Mouse (Mus musculus) hindbrain, embryonic 13.5 days (tissue): ENCODE measurements at regions not wholly inside any gene's neighbourhood (a gene's known extent, or its start where the extent isn't known, plus 50 kb on each side); places are given as distances from the start of the nearest gene placed in this dataset.
"Not testable (repeated sequence)": the region's sequence is repeated elsewhere in the genome, so short reads cannot be mapped to it uniquely, and the experiment has no call there.

Experiments
- ATAC-seq: fragments of 200-750 bp; cut with Nextera tagmentation; 2 replicates; pipeline ENCODE4 v1.8.0; 2017; ENCODE audit warnings: moderate TSS enrichment; ENCODE audit not compliant: low FRiP score
- H3K27ac ChIP-seq: fragments of 300-500 bp; sonication (generic); 2 replicates; pipeline ENCODE4 v1.5.1; 2015; ENCODE audit warnings: inconsistent platforms, mild to moderate bottlenecking, moderate library complexity
- H3K27me3 ChIP-seq: fragments of 300-500 bp; sonication (generic); 2 replicates; pipeline ENCODE4 v1.6.1; 2015; ENCODE audit warnings: mild to moderate bottlenecking, inconsistent platforms
- H3K36me3 ChIP-seq: fragments of 300-500 bp; sonication (generic); 2 replicates; pipeline ENCODE4 v1.6.1; 2015; ENCODE audit warnings: mild to moderate bottlenecking, inconsistent platforms
- H3K4me1 ChIP-seq: fragments of 300-500 bp; sonication (generic); replicated peaks from 2 replicates; pipeline ENCODE4 v1.6.1; 2015; ENCODE audit warnings: inconsistent platforms
- H3K4me2 ChIP-seq: fragments of 300-500 bp; sonication (generic); 2 replicates; pipeline ENCODE4 v1.6.1; 2015; ENCODE audit warnings: inconsistent platforms, mild to moderate bottlenecking, moderate library complexity
- H3K4me3 ChIP-seq: fragments of 300-500 bp; sonication (generic); 2 replicates; pipeline ENCODE4 v1.5.1; 2015; ENCODE audit warnings: mild to moderate bottlenecking, inconsistent platforms
- H3K9ac ChIP-seq: fragments of 300-500 bp; sonication (generic); 2 replicates; pipeline ENCODE4 v1.6.1; 2015; ENCODE audit warnings: mild to moderate bottlenecking, inconsistent platforms
- H3K9me3 ChIP-seq: fragments of 300-500 bp; sonication (generic); 2 replicates; pipeline ENCODE4 v1.6.1; 2016; ENCODE audit warnings: inconsistent platforms
- WGBS: fragments of 180-500 bp; shearing (Covaris S2); methylation state at CpG from one replicate; pipeline ENCODE4 v1.1.7; 2015; 5-methylcytosine and 5-hydroxymethylcytosine counted together

DNA sequence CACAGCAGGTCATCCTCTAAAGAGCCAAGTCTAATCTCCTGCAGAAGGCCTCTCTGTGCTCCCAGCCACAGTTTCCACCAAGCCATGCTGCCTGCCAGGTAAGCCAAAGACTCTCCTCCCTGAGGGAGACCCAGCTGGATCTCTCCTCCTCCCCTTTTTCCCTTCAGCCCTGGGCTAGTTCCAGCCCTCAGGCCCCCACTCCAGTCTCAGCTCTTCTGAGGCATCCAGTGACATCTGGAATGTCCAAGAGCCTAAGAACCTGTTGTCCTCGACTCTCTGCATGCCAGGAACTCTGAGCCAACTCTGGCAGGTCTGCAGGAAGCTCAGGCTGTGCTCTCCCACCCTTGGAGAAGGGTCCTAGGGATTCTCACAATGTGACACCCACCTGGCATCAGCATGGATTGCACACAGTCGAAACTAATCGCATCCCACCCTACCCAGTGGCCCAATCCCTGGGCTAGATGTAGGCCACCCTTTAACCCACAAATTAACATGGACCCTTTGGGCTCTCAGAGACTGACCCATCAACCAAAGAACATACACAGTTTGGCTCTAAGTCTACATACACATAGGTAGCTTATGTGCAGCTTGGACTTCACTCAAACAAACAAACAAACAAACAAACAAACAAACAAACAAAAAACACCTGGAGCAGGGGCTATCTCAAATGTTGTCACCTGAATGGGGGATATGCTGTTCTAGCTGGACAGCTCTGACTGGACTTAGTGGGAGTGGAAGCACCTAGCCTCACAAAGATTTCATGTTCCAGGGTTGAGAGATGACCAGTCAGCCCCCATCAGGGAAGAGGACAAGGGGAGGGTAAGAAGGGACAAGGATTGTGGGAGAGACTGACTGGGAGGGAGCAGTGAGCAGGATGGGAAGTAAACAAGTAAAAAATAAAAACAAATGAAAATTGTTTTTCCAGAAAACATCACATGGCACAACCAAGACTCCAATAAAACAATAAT is 57.9 kb upstream of the Zfp709 start:
- not testable (repeated sequence) for H3K27ac ChIP-seq

GRCm38 (mm10) chr8:71822749-71823148 is 59.1 kb upstream of the Zfp709 start:
- ATAC-seq, H3K27me3 ChIP-seq, H3K36me3 ChIP-seq, H3K9me3 ChIP-seq, H3K4me1 ChIP-seq, H3K27ac ChIP-seq, H3K9ac ChIP-seq, H3K4me3 ChIP-seq, H3K4me2 ChIP-seq: not testable (repeated sequence)
- 56% methylated on average over 1 of the region's 1 CpGs for WGBS

More for the DNA sequence above, 57.9 kb upstream of the Zfp709 start:
- H3K27me3 ChIP-seq, H3K9ac ChIP-seq, H3K4me3 ChIP-seq, H3K9me3 ChIP-seq, H3K4me1 ChIP-seq, H3K36me3 ChIP-seq, H3K4me2 ChIP-seq: not testable (repeated sequence)
- peak; percentile 76 for ATAC-seq
- WGBS, result 73% methylated on average over 3 of the region's 3 CpGs

DNA sequence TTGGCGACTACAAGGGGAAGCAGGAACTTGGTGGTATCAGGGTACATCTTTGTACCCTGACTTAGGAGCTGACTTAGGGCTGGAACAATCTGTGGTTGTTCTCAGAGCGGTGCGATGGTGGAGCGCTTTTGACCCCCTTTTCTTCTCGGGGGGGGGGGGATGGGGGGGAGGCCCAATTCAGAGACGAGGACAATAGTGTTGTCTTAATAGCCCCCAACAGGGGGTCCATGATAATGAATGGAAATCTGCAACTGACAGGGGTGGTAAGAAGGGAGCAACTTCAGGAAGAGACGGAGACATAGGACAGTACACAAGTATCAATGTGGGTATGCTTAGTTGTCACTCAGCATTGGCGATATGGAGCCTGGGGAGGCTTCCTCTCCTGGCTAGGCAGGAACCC is 61.9 kb upstream of the Zfp709 start:
- not testable (repeated sequence) for H3K36me3 ChIP-seq, H3K4me1 ChIP-seq, H3K4me3 ChIP-seq, H3K4me2 ChIP-seq, H3K9me3 ChIP-seq, H3K27ac ChIP-seq, H3K9ac ChIP-seq, H3K27me3 ChIP-seq
- peak; percentile 54 for ATAC-seq
- 84% methylated on average over 8 of the region's 8 CpGs for WGBS

GRCm38 (mm10) chr8:71819381-71819780 is 62.4 kb upstream of the Zfp709 start:
- not testable (repeated sequence) for H3K4me3 ChIP-seq, H3K27ac ChIP-seq, H3K4me2 ChIP-seq, H3K9me3 ChIP-seq, H3K27me3 ChIP-seq, H3K4me1 ChIP-seq, H3K9ac ChIP-seq, H3K36me3 ChIP-seq
- 91% methylated on average over 9 of the region's 9 CpGs for WGBS
- peak; percentile 77 for ATAC-seq

DNA sequence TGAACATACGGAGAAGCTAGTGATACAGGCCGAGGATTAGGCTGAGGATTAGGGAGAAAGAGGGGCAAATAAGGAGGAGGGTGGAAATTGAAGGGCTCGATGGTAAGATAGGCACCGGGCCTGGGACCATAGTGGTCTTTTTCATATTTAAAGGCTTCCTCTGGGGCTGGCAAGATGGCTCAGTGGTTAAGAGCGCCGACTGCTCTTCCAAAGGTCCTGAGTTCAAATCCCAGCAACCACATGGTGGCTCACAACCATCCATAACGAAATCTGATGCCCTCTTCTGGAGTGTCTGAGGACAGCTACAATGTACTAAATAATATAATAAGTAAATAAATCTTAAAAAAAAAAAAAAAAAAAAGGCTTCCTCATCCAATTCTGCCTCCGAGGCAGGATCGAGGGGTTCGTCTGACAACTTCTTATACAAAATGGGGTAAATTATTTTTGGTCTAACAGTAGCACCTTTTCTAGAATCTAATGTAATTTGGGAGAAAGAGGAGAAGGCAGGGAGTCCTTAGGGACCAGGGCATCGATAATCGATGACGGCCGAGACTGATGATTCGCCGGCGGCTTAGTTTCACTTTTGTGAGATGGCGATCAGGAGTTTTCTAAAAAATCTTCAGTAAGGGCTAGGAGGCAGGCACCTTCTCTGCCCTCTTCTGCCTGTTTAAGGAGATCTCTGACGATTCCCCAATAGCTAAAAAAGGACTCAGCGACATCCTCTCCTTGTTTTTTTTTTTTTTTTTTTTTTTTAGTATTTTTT is 65.4 kb upstream of the Zfp709 start:
- not testable (repeated sequence) for H3K9ac ChIP-seq, H3K27ac ChIP-seq, H3K36me3 ChIP-seq, H3K4me2 ChIP-seq, H3K9me3 ChIP-seq, ATAC-seq, H3K4me1 ChIP-seq, H3K4me3 ChIP-seq, H3K27me3 ChIP-seq
- 91% methylated on average over 20 of the region's 20 CpGs for WGBS

DNA sequence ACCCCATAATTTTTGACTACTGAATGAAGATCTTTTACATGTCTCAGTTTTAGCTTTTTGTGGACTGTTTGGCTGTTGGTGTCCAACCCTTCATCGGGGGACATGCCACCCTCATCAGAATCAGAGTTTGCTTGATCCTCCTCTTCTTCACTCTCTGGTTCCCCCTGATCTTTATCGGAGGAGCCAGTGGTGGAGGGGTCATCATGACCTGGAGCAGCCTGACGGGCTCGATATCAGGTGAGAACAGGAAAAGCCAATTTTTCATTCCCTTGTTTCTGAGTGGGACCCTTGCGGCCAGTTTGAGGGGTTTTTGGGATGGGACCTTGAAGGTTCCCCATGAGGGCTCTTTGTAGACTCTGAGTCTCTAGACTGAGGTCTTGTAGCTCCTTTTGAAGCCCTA is 66.0 kb upstream of the Zfp709 start:
- not testable (repeated sequence) for H3K4me1 ChIP-seq, H3K4me2 ChIP-seq, H3K9me3 ChIP-seq, H3K27me3 ChIP-seq, ATAC-seq, H3K36me3 ChIP-seq, H3K4me3 ChIP-seq, H3K9ac ChIP-seq, H3K27ac ChIP-seq
- 97% methylated on average over 5 of the region's 5 CpGs for WGBS

- ATAC-seq, H3K27me3 ChIP-seq, H3K9me3 ChIP-seq, H3K9ac ChIP-seq, H3K4me2 ChIP-seq, H3K4me3 ChIP-seq, H3K4me1 ChIP-seq, H3K36me3 ChIP-seq, H3K27ac ChIP-seq: not testable (repeated sequence)
- 93% methylated on average over 14 of the region's 14 CpGs for WGBS
These were observed 66.9 kb upstream of the Zfp709 start for GRCm38 (mm10) chr8:71814740-71815514.

- not testable (repeated sequence) for ATAC-seq, H3K4me2 ChIP-seq, H3K9me3 ChIP-seq, H3K27me3 ChIP-seq, H3K27ac ChIP-seq, H3K36me3 ChIP-seq, H3K4me3 ChIP-seq, H3K4me1 ChIP-seq, H3K9ac ChIP-seq
- WGBS, result 91% methylated on average over 4 of the region's 4 CpGs
These were observed 67.9 kb upstream of the Zfp709 start for GRCm38 (mm10) chr8:71813889-71814288.

DNA sequence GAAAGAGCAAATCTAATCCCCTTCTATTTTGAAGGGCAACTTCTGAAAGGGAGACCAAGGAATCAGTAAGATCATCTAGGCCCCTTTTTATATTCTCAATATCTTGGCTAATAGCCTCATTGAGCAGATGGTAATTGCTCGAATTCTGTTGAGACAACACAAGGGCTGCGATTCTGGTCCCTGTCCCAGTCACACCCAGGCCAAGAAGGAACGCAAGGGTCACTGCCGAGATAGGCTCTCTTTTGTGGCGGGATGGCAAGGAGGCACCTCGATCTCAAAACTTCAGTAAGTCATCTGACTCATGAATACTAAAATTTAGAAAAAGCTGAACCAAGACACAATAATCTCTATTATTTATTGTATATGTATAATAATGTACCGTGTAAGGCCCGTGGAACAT is 68.6 kb upstream of the Zfp709 start:
- not testable (repeated sequence) for H3K4me2 ChIP-seq, H3K27ac ChIP-seq, H3K9ac ChIP-seq, H3K4me1 ChIP-seq, H3K36me3 ChIP-seq, H3K4me3 ChIP-seq, H3K9me3 ChIP-seq, H3K27me3 ChIP-seq, ATAC-seq
- WGBS, result 91% methylated on average over 8 of the region's 8 CpGs

- ATAC-seq, H3K4me3 ChIP-seq, H3K27me3 ChIP-seq, H3K9me3 ChIP-seq, H3K27ac ChIP-seq, H3K9ac ChIP-seq, H3K4me1 ChIP-seq, H3K36me3 ChIP-seq, H3K4me2 ChIP-seq: not testable (repeated sequence)
- WGBS, result 81% methylated on average over 3 of the region's 4 CpGs
These were observed 74.0 kb upstream of the Zfp709 start for GRCm38 (mm10) chr8:71807788-71808187.

DNA sequence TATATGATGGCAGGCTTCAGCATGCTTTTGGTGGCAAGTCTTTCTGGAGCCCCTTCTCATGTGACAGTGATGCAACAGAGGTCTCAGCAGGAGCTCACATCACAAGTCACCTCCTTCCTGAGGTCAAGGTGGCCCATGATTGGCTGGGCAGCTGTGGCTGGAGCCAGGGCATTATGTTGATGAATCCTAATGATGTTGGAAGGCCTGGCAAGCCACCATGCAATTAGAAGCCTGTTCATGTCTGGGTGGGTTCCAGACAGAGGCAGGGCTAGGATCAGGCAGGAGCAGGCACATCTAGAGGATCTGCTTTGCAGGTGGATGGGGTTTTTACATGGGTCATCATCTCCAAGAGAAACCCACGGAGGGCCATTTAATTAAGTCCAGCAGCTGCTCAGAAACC is 77.2 kb upstream of the Zfp709 start:
- not testable (repeated sequence) for H3K4me3 ChIP-seq, H3K27me3 ChIP-seq, H3K27ac ChIP-seq, H3K9ac ChIP-seq, H3K4me2 ChIP-seq, H3K9me3 ChIP-seq, ATAC-seq, H3K4me1 ChIP-seq, H3K36me3 ChIP-seq
- 83% methylated on average over 1 of the region's 1 CpGs for WGBS

DNA sequence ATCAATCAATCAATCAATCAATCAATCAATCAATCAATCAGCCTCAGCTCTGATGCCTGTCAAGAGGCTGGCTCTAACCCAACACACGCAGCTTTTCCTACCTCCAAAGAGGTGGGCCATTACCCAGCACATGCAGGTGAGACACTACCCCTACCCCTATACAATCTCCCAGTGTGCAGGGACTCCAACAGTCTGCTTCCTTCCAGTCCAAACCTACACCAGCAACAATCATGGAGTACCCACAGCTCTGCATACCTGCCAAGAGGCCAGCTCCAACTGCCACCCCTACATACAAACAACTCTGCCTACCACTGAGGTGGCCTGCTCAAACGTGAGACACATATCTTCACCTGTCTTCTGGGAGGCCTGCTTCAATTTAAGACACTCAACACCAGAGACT is 76.7 kb upstream of the Fcho1 start:
- not testable (repeated sequence) for H3K4me1 ChIP-seq, H3K4me2 ChIP-seq, H3K4me3 ChIP-seq, H3K9me3 ChIP-seq, H3K27me3 ChIP-seq, H3K27ac ChIP-seq, H3K36me3 ChIP-seq, H3K9ac ChIP-seq
- WGBS, result 87% methylated on average over 2 of the region's 2 CpGs
- ATAC-seq, result peak; percentile 54; the same call in 1 of the 2 replicates
